Mouse (Mus musculus) adrenal gland, adult 2 months (tissue): ENCODE data around the gene Lpp. TPM values are rescaled to one million over a fixed set of nuclear protein-coding genes. Genes with fewer than 3 reads are reported as not detected.

Experiments
- DNase-seq: peaks from one replicate; pipeline ENCODE4 v3.0.0; 2021
- polyA plus RNA-seq: library from polyadenylated mRNA; depleted of rRNA; stranded (reverse); fragments of >200 nt; gene quantifications from 2 replicates; pipeline ENCODE4 v1.2.3, GENCODE M21; 2012
- total RNA-seq, 2 experiments: library from RNA; stranded (reverse); gene quantifications; 2 replicates each; pipeline ENCODE4 v1.2.3; 2021

Lpp gene
- total and polyA plus RNA-seq, 3 experiments: 32.3 to 94.8 (median 35.1) TPM

- DNase-seq: no peak
Measured at GRCm38 (mm10) chr16:24930070-24930469, 536.8 kb downstream of the Lpp start.

- no peak for DNase-seq
Measured at GRCm38 (mm10) chr16:24930621-24931020, 537.3 kb downstream of the Lpp start.

GRCm38 (mm10) chr16:24932816-24933215 lies 539.5 kb downstream of the Lpp start:
- DNase-seq: peak; percentile 28

GRCm38 (mm10) chr16:24933691-24934090 lies 540.4 kb downstream of the Lpp start:
- DNase-seq: peak; percentile 67

GRCm38 (mm10) chr16:24941306-24942160 lies 548.2 kb downstream of the Lpp start:
- no peak for DNase-seq

GRCm38 (mm10) chr16:24943486-24944261 lies 550.4 kb downstream of the Lpp start:
- DNase-seq: no peak

GRCm38 (mm10) chr16:24946356-24946755 lies 553.0 kb downstream of the Lpp start:
- no peak for DNase-seq

GRCm38 (mm10) chr16:24947485-24947884 lies 554.2 kb downstream of the Lpp start:
- DNase-seq: no peak

GRCm38 (mm10) chr16:24948091-24948690 lies 554.9 kb downstream of the Lpp start:
- no peak for DNase-seq

GRCm38 (mm10) chr16:24949265-24949664 lies 556.0 kb downstream of the Lpp start:
- DNase-seq: no peak

- no peak for DNase-seq
Measured at GRCm38 (mm10) chr16:24950112-24950743, 556.9 kb downstream of the Lpp start.

GRCm38 (mm10) chr16:24951909-24952308 lies 558.6 kb downstream of the Lpp start:
- no peak for DNase-seq

GRCm38 (mm10) chr16:24955054-24955453 lies 561.7 kb downstream of the Lpp start:
- DNase-seq: no peak

GRCm38 (mm10) chr16:24958661-24959060 lies 565.4 kb downstream of the Lpp start:
- no peak for DNase-seq

- peak; percentile 66 for DNase-seq
Measured at GRCm38 (mm10) chr16:24960901-24961806, 567.8 kb downstream of the Lpp start.

- DNase-seq: no peak
Measured at GRCm38 (mm10) chr16:24964311-24964710, 571.0 kb downstream of the Lpp start.

- no peak for DNase-seq
Measured at GRCm38 (mm10) chr16:24965091-24965490, 571.8 kb downstream of the Lpp start.

GRCm38 (mm10) chr16:24966460-24966859 lies 573.2 kb downstream of the Lpp start:
- no peak for DNase-seq

- DNase-seq: no peak
Measured at GRCm38 (mm10) chr16:24973009-24973631, 579.8 kb downstream of the Lpp start.

GRCm38 (mm10) chr16:24977771-24978170 lies 584.5 kb downstream of the Lpp start:
- no peak for DNase-seq

GRCm38 (mm10) chr16:24978226-24978625 lies 584.9 kb downstream of the Lpp start:
- DNase-seq: no peak
